In the genomic region with DNA sequence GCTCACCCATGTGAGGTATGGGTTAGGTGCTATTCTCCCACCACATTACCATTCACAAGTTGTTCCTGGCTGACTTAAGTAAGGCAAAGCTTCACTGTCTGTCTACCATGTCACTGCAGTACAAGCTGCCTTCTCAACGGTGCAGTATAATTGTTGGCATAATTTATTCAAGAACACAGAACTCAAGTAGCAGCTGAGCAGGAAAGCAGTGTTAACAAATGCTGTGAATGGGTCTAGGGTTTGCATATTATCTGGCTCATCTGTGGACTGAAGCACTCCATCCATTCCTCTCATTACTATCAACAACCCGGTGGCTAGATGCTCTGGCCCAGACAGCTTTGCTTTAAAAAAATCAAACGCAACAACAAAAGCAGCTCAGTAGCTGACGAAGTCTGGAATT, we compare ENCODE assay signal across 20 mouse cellular contexts. TPM values are rescaled to one million over a fixed set of nuclear protein-coding genes. Genes with fewer than 3 reads are reported as not detected.
A peak's percentile ranks its signal among the peaks of the same experiment; 100 is the strongest.
DNase-seq lines count a peak whose midpoint lies in the region; ATAC-seq and TF ChIP-seq lines count a peak whose summit lies in the region.
"Had no signal": no experiment of that assay in that cellular context is flagged by ENCODE, and none has a peak within 500 bp of the region (broad histone marks: within the 10 kb centered on the region; RNA-seq: fewer than 3 reads in every experiment).

No protein-coding gene starts in this region.

- no peak overlapping the region for H3K9ac ChIP-seq in forebrain, embryonic 15.5 days (replicated peaks)
- 0 out of 2 replicates have a peak overlapping the region, but pooled peaks have one; percentile 5 for H3K9ac ChIP-seq in neural tube, embryonic 13.5 days
- H3K9ac ChIP-seq in forebrain, postnatal 0 days, result no peak overlapping the region
- H3K9ac ChIP-seq: embryonic facial prominence, embryonic 13.5 days; hindbrain, embryonic 12.5 days had no signal

- peaks cover 59% of the 10 kb centered on the region for H3K36me3 ChIP-seq in forebrain, embryonic 15.5 days
- peaks cover 100% of the 10 kb centered on the region for H3K36me3 ChIP-seq in forebrain, embryonic 10.5 days (replicated peaks)
- peaks cover 64% of the 10 kb centered on the region for H3K36me3 ChIP-seq in neural tube, embryonic 13.5 days
- peaks cover 35% of the 10 kb centered on the region for H3K36me3 ChIP-seq in forebrain, postnatal 0 days (ENCODE audit: insufficient read depth)

- no peak for DNase-seq in forebrain, embryonic 10.5 days (ENCODE audit: extremely low spot score, low spot score)
- DNase-seq in neural tube, embryonic 10.5 days (ENCODE audit: extremely low spot score, low spot score), result no peak
- DNase-seq in forebrain, postnatal 0 days, result no peak
- no peak for DNase-seq in retina, postnatal 1 day
- DNase-seq: adrenal gland, postnatal 14 days; cerebellum, adult 2 months; cerebellum, postnatal 10 days; gastrocnemius, postnatal 10 days; heart, adult 2 months; heart, postnatal 4 days; kidney, adult 11 months had no signal

- 57% methylated on average over 4 of the region's 4 CpGs for WGBS in forebrain, embryonic 15.5 days
- 94% methylated on average over 4 of the region's 4 CpGs for WGBS in forebrain, embryonic 10.5 days
- 80% methylated on average over 4 of the region's 4 CpGs for WGBS in neural tube, embryonic 13.5 days
- 41% methylated on average over 4 of the region's 4 CpGs for WGBS in forebrain, postnatal 0 days

- ATAC-seq in forebrain, embryonic 15.5 days (replicated peaks), result peak; percentile 41; the same call in 1 of the 2 replicates
- no peak for ATAC-seq in neural tube, embryonic 13.5 days (ENCODE audit: low read depth)
- ATAC-seq in forebrain, postnatal 0 days, result peak; percentile 77; the same call in 1 of the 2 replicates
- ATAC-seq: activated CD4-positive, CD25-positive, alpha-beta regulatory T cell, adult 4 months; hindbrain, postnatal 0 days; Patski had no signal

- H3K4me2 ChIP-seq in forebrain, embryonic 15.5 days (replicated peaks), result no peak overlapping the region
- H3K4me2 ChIP-seq in neural tube, embryonic 13.5 days, result no peak overlapping the region
- no peak overlapping the region for H3K4me2 ChIP-seq in forebrain, postnatal 0 days (ENCODE audit: low read depth)
- H3K4me2 ChIP-seq: embryonic facial prominence, embryonic 13.5 days; heart, embryonic 11.5 days; hindbrain, embryonic 12.5 days had no signal

- H3K9me3 ChIP-seq in forebrain, embryonic 15.5 days, result no peaks in the 10 kb centered on the region
- H3K9me3 ChIP-seq in forebrain, embryonic 10.5 days, result no peaks in the 10 kb centered on the region
- H3K9me3 ChIP-seq in neural tube, embryonic 13.5 days, result no peaks in the 10 kb centered on the region
- H3K9me3 ChIP-seq in forebrain, postnatal 0 days (ENCODE audit: low read length), result no peaks in the 10 kb centered on the region
- H3K9me3 ChIP-seq: embryonic facial prominence, embryonic 13.5 days; hindbrain, embryonic 12.5 days had no signal

- peaks cover 9% of the 10 kb centered on the region; the same call in 1 of the 2 replicates for H3K4me1 ChIP-seq in forebrain, embryonic 15.5 days
- no peaks in the 10 kb centered on the region for H3K4me1 ChIP-seq in forebrain, embryonic 10.5 days
- H3K4me1 ChIP-seq in neural tube, embryonic 13.5 days (replicated peaks), result peaks cover 11% of the 10 kb centered on the region
- no peaks in the 10 kb centered on the region for H3K4me1 ChIP-seq in forebrain, postnatal 0 days (ENCODE audit: insufficient read depth)
- H3K4me1 ChIP-seq: hindbrain, embryonic 12.5 days had no signal

- H3K27me3 ChIP-seq in forebrain, embryonic 15.5 days, result no peaks in the 10 kb centered on the region
- H3K27me3 ChIP-seq in forebrain, embryonic 10.5 days (ENCODE audit: poor library complexity, severe bottlenecking), result no peaks in the 10 kb centered on the region
- no peaks in the 10 kb centered on the region for H3K27me3 ChIP-seq in neural tube, embryonic 13.5 days
- H3K27me3 ChIP-seq in forebrain, postnatal 0 days (ENCODE audit: insufficient read depth, low read length), result no peaks in the 10 kb centered on the region
- H3K27me3 ChIP-seq: CH12.LX; embryonic facial prominence, embryonic 13.5 days; hindbrain, embryonic 12.5 days; Patski had no signal

- H3K4me3 ChIP-seq in forebrain, embryonic 15.5 days, result no peak overlapping the region
- H3K4me3 ChIP-seq in forebrain, embryonic 10.5 days, result no peak overlapping the region
- H3K4me3 ChIP-seq in neural tube, embryonic 13.5 days, result no peak overlapping the region
- no peak overlapping the region for H3K4me3 ChIP-seq in forebrain, postnatal 0 days (ENCODE audit: low read depth, low read length)
- H3K4me3 ChIP-seq: embryonic facial prominence, embryonic 13.5 days; heart, adult 2 months; hindbrain, embryonic 12.5 days had no signal

- peak overlapping the region; percentile 35; the same call in 1 of the 2 replicates for H3K27ac ChIP-seq in forebrain, embryonic 15.5 days (replicated peaks)
- H3K27ac ChIP-seq in forebrain, embryonic 10.5 days, result no peak overlapping the region
- H3K27ac ChIP-seq in neural tube, embryonic 13.5 days (replicated peaks), result no peak overlapping the region
- H3K27ac ChIP-seq in forebrain, postnatal 0 days (ENCODE audit: low read depth, low read length), result peak overlapping the region; percentile 23; the same call in 1 of the 2 replicates
- H3K27ac ChIP-seq: embryonic facial prominence, embryonic 13.5 days; heart, adult 2 months; hindbrain, embryonic 12.5 days; hindbrain, postnatal 0 days had no signal

- no peak for TF ChIP-seq CTCF in forebrain, postnatal 0 days (IDR thresholded peaks at IDR 0.05; ENCODE audit: low read depth)

RNA-seq across cellular contexts. Expression of a gene that starts 30.9 kb away (rescaled TPM):
- 24.7 and 26.8 TPM in 2 replicates for polyA plus RNA-seq in forebrain, embryonic 15.5 days (2015; fragmentation: Nextera tagmentation; extraction: Ambion mirVana)
- 21.7 and 21.8 TPM in 2 replicates for polyA plus RNA-seq in forebrain, embryonic 10.5 days (2016; fragmentation: Nextera tagmentation; extraction: Ambion mirVana)
- polyA plus RNA-seq in neural tube, embryonic 13.5 days (2015; fragmentation: Nextera tagmentation; extraction: Ambion mirVana), result 36.1 and 41.0 TPM in 2 replicates
- total RNA-seq in forebrain, postnatal 0 days (2014; rRNA removed), result 34.0 and 34.4 TPM in 2 replicates
- polyA plus RNA-seq in forebrain, postnatal 0 days (2015; fragmentation: Nextera tagmentation; extraction: Ambion mirVana), result 14.6 and 18.5 TPM in 2 replicates

RNA-seq across cellular contexts. Expression of a gene that starts 41.8 kb away (rescaled TPM):
- 134 and 139 TPM in 2 replicates for polyA plus RNA-seq in forebrain, embryonic 15.5 days (2015; fragmentation: Nextera tagmentation; extraction: Ambion mirVana)
- polyA plus RNA-seq in forebrain, embryonic 10.5 days (2016; fragmentation: Nextera tagmentation; extraction: Ambion mirVana), result 212 and 221 TPM in 2 replicates
- 104 and 116 TPM in 2 replicates for polyA plus RNA-seq in neural tube, embryonic 13.5 days (2015; fragmentation: Nextera tagmentation; extraction: Ambion mirVana)
- total RNA-seq in forebrain, postnatal 0 days (2014; rRNA removed), result 139 and 181 TPM in 2 replicates
- 74.1 and 90.4 TPM in 2 replicates for polyA plus RNA-seq in forebrain, postnatal 0 days (2015; fragmentation: Nextera tagmentation; extraction: Ambion mirVana)

RNA-seq across cellular contexts. Expression of a gene that starts 42.4 kb away (rescaled TPM):
- polyA plus RNA-seq in forebrain, embryonic 15.5 days (2015; fragmentation: Nextera tagmentation; extraction: Ambion mirVana), result 995 and 1,028 TPM in 2 replicates
- polyA plus RNA-seq in forebrain, embryonic 10.5 days (2016; fragmentation: Nextera tagmentation; extraction: Ambion mirVana), result 1,920 and 1,979 TPM in 2 replicates
- polyA plus RNA-seq in neural tube, embryonic 13.5 days (2015; fragmentation: Nextera tagmentation; extraction: Ambion mirVana), result 784 and 805 TPM in 2 replicates
- total RNA-seq in forebrain, postnatal 0 days (2014; rRNA removed), result 205 and 270 TPM in 2 replicates
- 653 and 670 TPM in 2 replicates for polyA plus RNA-seq in forebrain, postnatal 0 days (2015; fragmentation: Nextera tagmentation; extraction: Ambion mirVana)

Comparison
In these comparisons a context has a peak if more than half of its experiments do, and no peak if none do; other contexts are left out.
1. H3K27ac ChIP-seq: peak in forebrain, embryonic 15.5 days (single experiment) and forebrain, postnatal 0 days (single experiment); none in forebrain, embryonic 10.5 days (single experiment) and neural tube, embryonic 13.5 days (single experiment).